Mouse (Mus musculus): Measurements from ENCODE around the gene Npcd. TPM values are rescaled to one million over a fixed set of nuclear protein-coding genes. Genes with fewer than 3 reads are reported as not detected.

The Npcd gene
- polyA plus RNA-seq, 1 experiment = not detected

GRCm38 (mm10) chr15:79774117-79775027 is 59.7 kb downstream of the Npcd start:
- peak; percentile 78 for TF ChIP-seq POLR2A (IDR thresholded peaks at IDR 0.05; ENCODE audit: low read depth, low read length)
- TF ChIP-seq CTCF (IDR thresholded peaks at IDR 0.05; ENCODE audit: borderline replicate concordance, insufficient read depth, low read length) = no peak
- Histone ChIP-seq H3K4me1 (ENCODE audit: control insufficient read depth, insufficient read depth, low read length) (peaks cover 10% of the 10 kb centered on the region; the same call in 1 of the 2 replicates), H3K27ac (ENCODE audit: insufficient read depth, low read length) (peak overlapping the region; percentile 5; the same call in 1 of the 2 replicates)

GRCm38 (mm10) chr15:79770629-79771240 is 63.3 kb downstream of the Npcd start:
- TF ChIP-seq POLR2A (IDR thresholded peaks at IDR 0.05; ENCODE audit: low read depth, low read length) (no peak), CTCF (IDR thresholded peaks at IDR 0.05; ENCODE audit: borderline replicate concordance, insufficient read depth, low read length) (no peak)
- H3K4me3 ChIP-seq (ENCODE audit: insufficient read depth, low read length) = no peak overlapping the region
- peaks cover 10% of the 10 kb centered on the region; the same call in 1 of the 2 replicates for H3K4me1 ChIP-seq (ENCODE audit: control insufficient read depth, insufficient read depth, low read length)
- no peak overlapping the region for H3K27ac ChIP-seq (ENCODE audit: insufficient read depth, low read length)

More at GRCm38 (mm10) chr15:79774117-79775027, 59.7 kb downstream of the Npcd start:
- H3K4me3 ChIP-seq (ENCODE audit: insufficient read depth, low read length) = peak overlapping the region; percentile 78

- Histone ChIP-seq H3K4me3 (ENCODE audit: insufficient read depth, low read length) (no peak overlapping the region), H3K27ac (ENCODE audit: insufficient read depth, low read length) (no peak overlapping the region), H3K4me1 (ENCODE audit: control insufficient read depth, insufficient read depth, low read length) (peaks cover 10% of the 10 kb centered on the region; the same call in 1 of the 2 replicates)
- no peak for TF ChIP-seq POLR2A (IDR thresholded peaks at IDR 0.05; ENCODE audit: low read depth, low read length)
- TF ChIP-seq CTCF (IDR thresholded peaks at IDR 0.05; ENCODE audit: borderline replicate concordance, insufficient read depth, low read length) = no peak
Observed at GRCm38 (mm10) chr15:79768302-79768701, 65.7 kb downstream of the Npcd start.

GRCm38 (mm10) chr15:79767327-79767961 is 66.6 kb downstream of the Npcd start:
- no peak overlapping the region for H3K27ac ChIP-seq (ENCODE audit: insufficient read depth, low read length)
- TF ChIP-seq POLR2A (IDR thresholded peaks at IDR 0.05; ENCODE audit: low read depth, low read length) (no peak), CTCF (IDR thresholded peaks at IDR 0.05; ENCODE audit: borderline replicate concordance, insufficient read depth, low read length) (no peak)
- H3K4me1 ChIP-seq (ENCODE audit: control insufficient read depth, insufficient read depth, low read length) = peaks cover 8% of the 10 kb centered on the region; the same call in 1 of the 2 replicates
- no peak overlapping the region for H3K4me3 ChIP-seq (ENCODE audit: insufficient read depth, low read length)

DNA sequence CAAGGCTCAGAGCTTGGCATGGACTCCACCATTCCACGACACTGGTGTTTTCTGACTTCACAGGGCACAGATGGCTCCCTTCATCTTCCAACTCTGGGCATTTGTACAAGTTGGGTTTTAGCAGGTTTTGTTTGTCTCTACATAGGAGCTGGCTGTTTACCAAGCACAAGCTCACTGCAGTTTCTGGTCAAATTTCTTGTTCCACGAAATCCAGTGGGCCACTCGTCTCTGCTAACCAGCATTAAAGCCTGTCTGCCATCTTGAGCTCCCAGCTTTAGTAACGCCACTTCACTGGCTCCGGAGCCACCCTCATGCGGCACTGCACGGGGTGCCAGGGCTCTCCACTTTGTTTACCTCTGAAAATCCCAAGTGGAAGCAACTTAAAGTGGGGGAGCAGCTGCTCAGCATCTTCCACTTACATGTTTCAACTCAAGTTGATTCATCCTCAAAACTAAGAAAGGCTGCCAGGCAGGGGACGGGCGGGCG is 67.4 kb downstream of the Npcd start:
- Histone ChIP-seq H3K4me3 (ENCODE audit: insufficient read depth, low read length) (no peak overlapping the region), H3K27ac (ENCODE audit: insufficient read depth, low read length) (no peak overlapping the region), H3K4me1 (ENCODE audit: control insufficient read depth, insufficient read depth, low read length) (peaks cover 8% of the 10 kb centered on the region; the same call in 1 of the 2 replicates)
- TF ChIP-seq POLR2A (IDR thresholded peaks at IDR 0.05; ENCODE audit: low read depth, low read length) (no peak), CTCF (IDR thresholded peaks at IDR 0.05; ENCODE audit: borderline replicate concordance, insufficient read depth, low read length) (no peak)

DNA sequence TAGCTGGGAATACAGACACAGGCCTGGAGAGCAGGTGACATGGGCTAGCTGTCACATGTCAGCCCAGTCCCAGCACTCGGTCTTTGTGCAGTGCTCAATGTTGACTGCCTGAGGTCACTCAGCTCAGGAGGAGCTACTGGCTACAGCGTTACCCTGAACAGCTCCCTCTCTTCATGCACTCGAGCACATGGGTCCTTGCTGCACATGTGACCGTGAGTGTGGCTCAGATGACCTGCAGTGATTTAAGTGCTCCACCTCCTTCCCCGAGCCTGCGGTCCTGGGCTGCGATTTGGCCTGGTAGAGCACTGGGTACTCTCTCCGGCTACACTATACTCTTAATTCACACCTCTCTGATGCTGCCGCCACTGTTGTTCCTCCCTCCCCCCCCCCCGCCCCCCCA is 67.9 kb downstream of the Npcd start:
- Histone ChIP-seq H3K4me1 (ENCODE audit: control insufficient read depth, insufficient read depth, low read length) (peaks cover 6% of the 10 kb centered on the region; the same call in 1 of the 2 replicates), H3K4me3 (ENCODE audit: insufficient read depth, low read length) (no peak overlapping the region), H3K27ac (ENCODE audit: insufficient read depth, low read length) (no peak overlapping the region)
- no peak for TF ChIP-seq CTCF (IDR thresholded peaks at IDR 0.05; ENCODE audit: borderline replicate concordance, insufficient read depth, low read length)
- TF ChIP-seq POLR2A (IDR thresholded peaks at IDR 0.05; ENCODE audit: low read depth, low read length) = no peak

DNA sequence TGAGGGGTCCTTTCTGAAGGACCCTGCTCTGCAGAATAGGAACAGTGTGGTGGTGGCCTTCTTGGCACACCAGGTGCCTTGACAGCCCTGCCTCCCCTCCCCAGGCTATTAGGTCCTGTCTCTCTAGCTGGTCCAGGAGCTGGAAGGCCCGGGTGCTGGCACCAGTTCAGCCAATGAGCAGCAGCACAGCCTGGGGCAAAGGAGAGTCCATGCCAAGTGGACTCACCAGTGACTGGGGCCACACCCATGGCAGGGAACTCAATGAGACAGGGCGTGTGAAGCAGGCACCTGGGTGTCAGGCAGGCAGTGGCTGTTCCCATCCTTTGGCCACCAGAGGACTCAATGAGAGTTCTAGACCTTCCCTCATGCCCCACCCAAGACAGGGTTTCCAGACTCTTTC is 68.7 kb downstream of the Npcd start:
- H3K4me1 ChIP-seq (ENCODE audit: control insufficient read depth, insufficient read depth, low read length) = 0 out of 2 replicates have a peak, but pooled peaks cover 2% of the 10 kb centered on the region
- TF ChIP-seq CTCF (IDR thresholded peaks at IDR 0.05; ENCODE audit: borderline replicate concordance, insufficient read depth, low read length) (no peak), POLR2A (IDR thresholded peaks at IDR 0.05; ENCODE audit: low read depth, low read length) (no peak)
- no peak overlapping the region for H3K4me3 ChIP-seq (ENCODE audit: insufficient read depth, low read length)
- H3K27ac ChIP-seq (ENCODE audit: insufficient read depth, low read length) = no peak overlapping the region

GRCm38 (mm10) chr15:79764539-79765267 is 69.3 kb downstream of the Npcd start:
- Histone ChIP-seq H3K4me1 (ENCODE audit: control insufficient read depth, insufficient read depth, low read length) (0 out of 2 replicates have a peak, but pooled peaks cover 2% of the 10 kb centered on the region), H3K4me3 (ENCODE audit: insufficient read depth, low read length) (no peak overlapping the region), H3K27ac (ENCODE audit: insufficient read depth, low read length) (no peak overlapping the region)
- TF ChIP-seq CTCF (IDR thresholded peaks at IDR 0.05; ENCODE audit: borderline replicate concordance, insufficient read depth, low read length) (no peak), POLR2A (IDR thresholded peaks at IDR 0.05; ENCODE audit: low read depth, low read length) (no peak)

Data from embryonic fibroblast, embryonic 13.5 days (primary cell).